Mouse (Mus musculus): ENCODE results near the gene St8sia2.

St8sia2 gene

GRCm38 (mm10) chr7:73965164-73965563 is 48.3 kb downstream of the St8sia2 start:
- DNase-seq: no peak

GRCm38 (mm10) chr7:73962431-73962830 is 51.1 kb downstream of the St8sia2 start:
- no peak for DNase-seq

- DNase-seq: no peak
Observed at GRCm38 (mm10) chr7:73954441-73954840, 59.0 kb downstream of the St8sia2 start.

DNA sequence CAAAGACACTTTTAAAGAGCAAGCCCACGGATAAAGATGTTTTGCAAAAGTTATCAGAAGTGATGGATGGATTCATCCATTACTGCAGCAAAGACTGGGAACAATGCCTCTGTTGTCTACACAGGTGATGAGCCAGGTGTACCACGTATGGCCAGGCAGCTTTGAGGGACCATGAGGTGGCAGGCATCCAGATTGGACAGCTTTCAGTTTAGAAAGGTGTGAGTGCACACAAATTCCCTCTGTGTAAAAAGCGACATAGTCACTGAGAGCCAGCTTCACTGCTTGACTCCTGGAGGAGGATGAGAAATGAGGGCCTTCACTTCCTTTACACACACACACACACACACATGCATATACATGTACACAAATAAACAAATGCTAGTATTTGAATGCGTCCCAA is 60.4 kb downstream of the St8sia2 start:
- DNase-seq: no peak

GRCm38 (mm10) chr7:73941640-73942039 is 71.8 kb downstream of the St8sia2 start:
- peak; percentile 25 for DNase-seq

DNA sequence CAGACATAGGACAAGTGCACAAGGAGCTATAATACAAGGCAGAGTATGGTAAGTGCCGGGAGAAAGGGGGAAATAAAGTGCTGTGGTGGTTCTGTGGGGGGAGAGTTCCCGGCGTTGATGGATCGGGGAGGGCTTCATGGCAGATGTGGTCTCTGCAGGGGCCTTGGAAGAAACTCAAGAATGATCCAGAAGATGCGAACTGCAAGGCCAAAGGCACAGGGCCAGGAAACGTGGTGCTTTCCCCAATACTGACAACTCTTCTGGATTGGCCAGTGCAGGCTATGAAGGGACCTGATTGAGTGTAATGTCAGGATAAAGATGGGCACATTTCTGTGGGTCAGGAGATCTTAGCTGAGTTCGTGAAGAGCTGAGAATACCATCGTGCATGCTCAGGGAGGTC is 74.3 kb downstream of the St8sia2 start:
- no peak for DNase-seq

GRCm38 (mm10) chr7:73938046-73938810 is 75.3 kb downstream of the St8sia2 start:
- no peak for DNase-seq

DNA sequence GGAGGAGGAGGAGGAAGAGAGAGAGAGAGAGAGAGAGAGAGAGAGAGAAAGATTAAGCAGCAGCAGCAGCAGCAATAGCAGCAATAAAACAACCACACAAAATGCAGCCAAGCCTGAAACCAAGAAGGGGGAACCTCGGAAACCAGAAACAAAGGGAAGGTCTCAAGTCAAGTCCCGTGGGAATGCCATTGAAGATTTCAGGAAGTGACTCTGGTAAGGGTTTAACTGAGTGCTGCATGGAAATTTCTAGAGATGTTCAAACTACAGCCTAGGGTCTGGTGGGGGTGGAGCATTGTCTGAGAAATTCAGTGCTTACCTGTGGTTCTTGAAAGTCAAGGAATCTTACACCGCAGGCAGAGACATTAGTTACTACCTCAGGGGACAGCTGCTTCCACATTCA is 77.4 kb downstream of the St8sia2 start:
- DNase-seq: no peak

- DNase-seq: no peak
Observed at GRCm38 (mm10) chr7:73935703-73936102, 77.8 kb downstream of the St8sia2 start.

- DNase-seq: no peak
Observed at GRCm38 (mm10) chr7:73933036-73933435, 80.5 kb downstream of the St8sia2 start.

DNA sequence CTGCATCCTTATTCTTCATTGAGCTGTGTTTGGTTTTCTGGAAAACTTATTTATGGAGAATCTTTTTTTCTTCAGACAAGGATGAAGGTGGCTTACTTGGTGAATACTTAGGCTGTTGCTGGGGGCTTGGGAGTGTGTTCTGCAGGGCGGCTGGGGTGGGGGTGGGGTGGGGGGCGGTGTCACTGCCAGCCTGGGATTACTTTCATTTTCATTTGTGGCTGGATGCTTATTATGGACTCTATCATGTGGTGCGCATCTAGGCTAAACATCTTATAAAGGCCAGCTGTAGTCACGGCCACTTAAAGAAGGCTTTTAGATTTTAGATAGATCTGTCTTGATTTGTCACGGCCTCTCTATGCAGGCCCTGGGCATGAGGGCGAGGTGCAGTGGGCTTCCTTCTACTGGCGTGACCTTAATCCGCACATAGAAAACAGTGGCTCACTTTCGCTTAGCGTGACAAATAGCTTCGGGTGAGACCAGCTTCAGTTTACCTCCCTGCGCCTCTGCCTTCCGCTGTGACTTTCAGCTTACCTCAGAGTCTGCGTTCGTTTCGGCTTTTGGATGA is 92.5 kb downstream of the St8sia2 start:
- DNase-seq: no peak

DNA sequence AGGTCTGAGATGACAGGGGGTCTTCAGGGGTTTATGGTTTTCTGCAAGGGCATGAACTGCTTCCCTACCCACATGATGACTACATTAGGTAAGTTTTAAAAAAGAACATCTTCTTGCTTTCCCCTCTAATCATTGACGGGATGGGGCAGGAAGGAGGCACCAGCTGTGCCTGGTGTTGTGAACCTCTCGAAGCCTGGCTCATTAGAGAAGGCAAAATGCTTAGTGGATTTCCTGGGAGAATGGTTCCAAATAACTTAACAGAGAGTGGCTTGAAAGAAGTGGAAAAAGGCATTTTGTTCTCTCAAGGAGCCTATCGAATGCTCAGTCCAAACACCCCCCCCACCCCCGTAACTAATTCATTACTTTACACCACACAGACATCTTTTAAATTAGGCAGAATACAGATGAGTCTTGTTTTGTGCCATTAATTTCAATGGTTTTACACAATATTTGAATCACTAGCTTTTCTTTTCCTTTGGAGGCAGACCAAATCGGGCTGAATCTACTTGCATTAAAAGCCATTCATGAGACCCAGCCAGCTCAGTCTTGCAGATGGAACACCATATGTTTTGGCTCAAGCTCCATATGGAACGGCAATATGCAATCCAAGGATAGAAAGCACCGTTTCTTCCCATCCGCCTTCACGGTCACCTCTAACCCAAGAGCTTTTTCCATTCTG is 95.7 kb downstream of the St8sia2 start:
- no peak for DNase-seq

DNA sequence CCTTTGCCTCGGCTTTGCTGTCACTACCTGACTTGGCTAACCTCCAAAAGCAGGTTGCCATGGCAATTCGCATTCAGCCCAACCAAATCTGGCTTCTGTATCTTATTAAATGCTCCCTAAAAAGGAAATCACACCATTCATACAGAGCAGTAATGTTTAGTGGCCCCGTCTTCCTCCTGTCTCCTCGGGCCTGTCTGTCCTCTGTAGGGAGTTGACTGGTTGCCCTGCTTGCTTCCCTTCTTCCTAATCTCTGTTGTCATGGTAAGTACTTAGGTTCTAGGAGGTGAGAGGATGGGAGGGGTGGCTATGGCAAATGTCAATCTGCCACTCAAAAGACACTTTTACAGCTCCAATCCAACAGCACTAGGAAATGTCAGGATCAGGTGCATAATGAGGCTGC is 101.6 kb downstream of the St8sia2 start:
- peak; percentile 16 for DNase-seq

GRCm38 (mm10) chr7:73910843-73911242 is 102.6 kb downstream of the St8sia2 start:
- DNase-seq: no peak

- no peak for DNase-seq
Observed at GRCm38 (mm10) chr7:73909432-73910205, 103.9 kb downstream of the St8sia2 start.

DNA sequence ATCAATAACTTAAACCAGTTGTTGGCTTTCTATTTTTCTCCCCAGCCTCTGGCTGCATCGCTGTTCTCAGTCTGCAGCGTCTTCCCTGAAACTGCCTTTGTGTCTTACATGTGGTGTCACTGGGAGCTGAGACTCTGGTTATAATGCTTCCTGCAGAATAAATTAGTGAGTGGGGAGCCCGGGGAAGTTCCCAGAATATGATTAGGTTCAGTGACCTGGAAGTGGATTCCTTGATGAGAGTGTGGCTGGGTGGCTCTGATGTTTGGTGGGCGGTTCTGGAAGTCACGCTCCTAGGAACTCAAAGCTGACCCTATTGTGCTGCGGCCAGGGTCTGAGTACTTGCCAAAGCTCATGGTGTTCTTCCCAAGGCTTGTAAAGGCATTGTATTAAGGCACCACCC is 119.0 kb downstream of the St8sia2 start:
- DNase-seq: no peak

- DNase-seq: no peak
Observed at GRCm38 (mm10) chr7:73891830-73892229, 121.7 kb downstream of the St8sia2 start.

GRCm38 (mm10) chr7:73890891-73891610 is 122.4 kb downstream of the St8sia2 start:
- DNase-seq: no peak

DNA sequence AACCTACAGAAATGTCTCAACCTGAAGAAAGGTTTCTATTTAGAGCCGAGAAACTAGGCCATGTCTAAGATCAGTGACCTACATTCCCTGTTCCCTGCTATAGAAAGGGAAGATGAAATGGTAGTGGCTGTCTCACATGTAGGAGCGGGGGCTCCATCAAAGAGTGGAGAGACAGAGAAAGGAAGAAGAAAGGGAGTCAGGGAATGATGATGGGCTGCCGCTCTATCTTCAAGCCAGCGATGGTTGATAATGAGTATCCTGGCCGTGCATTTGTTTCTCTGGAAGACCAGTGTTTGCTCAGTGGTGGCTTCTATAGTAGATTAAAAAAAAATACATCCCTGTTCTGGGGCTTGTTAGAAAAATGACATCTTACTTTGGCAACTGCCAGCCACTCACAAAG is 123.0 kb downstream of the St8sia2 start:
- DNase-seq: no peak

All from liver (tissue).